Mouse (Mus musculus) testis, postnatal 10 days (tissue): Measurements from ENCODE around the gene Ncoa3.

ENCODE experiments used
- DNase-seq: peaks from one replicate; pipeline ENCODE4 v3.0.0; 2021; ENCODE audit warnings: low spot score

Ncoa3 gene

DNA sequence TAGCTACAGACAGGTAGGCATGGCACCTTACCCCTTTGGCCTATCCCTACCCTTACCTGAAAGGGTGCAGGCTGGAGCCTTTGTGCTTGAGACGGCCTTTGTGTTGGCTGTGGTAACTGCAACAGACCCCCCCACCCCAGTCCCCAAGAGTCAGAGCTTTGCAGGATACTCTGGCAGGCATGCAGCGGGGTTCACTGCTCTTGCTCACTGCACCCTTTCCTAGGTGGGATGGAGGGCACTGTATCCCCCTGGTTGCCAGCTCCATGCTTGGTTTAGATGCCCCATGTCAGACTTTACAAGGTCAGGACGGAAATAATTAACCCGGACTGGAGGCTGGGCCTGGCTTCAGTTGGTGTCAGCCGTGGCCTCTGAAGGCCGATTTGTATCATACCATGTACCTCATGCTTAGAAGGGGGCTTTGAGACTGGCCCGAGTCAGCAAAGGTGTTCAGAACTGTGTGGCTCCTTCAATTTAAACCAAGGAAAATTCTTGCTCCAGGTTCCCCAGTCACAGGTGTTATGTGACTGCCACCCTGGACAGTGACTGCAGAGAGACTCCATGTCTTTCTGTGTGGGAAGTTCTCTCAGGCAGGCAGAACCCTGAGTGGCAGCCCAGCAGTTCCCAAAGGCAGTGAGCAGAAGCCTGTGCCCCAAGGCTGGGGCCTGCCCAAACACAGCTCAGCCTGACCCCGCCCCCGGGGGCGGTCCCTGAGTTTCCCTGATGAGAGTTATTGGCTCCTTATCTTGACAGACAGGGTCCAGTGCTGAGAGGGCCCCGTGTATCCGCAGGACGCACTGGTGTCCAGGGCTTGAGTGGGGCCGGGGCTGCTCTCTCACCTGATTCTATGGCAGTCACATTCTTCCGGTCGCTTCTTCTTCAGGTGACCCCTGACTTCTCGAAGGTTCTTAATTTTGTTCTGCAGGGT is 87.8 kb downstream of the Ncoa3 start:
- DNase-seq, result peak; percentile 65

DNA sequence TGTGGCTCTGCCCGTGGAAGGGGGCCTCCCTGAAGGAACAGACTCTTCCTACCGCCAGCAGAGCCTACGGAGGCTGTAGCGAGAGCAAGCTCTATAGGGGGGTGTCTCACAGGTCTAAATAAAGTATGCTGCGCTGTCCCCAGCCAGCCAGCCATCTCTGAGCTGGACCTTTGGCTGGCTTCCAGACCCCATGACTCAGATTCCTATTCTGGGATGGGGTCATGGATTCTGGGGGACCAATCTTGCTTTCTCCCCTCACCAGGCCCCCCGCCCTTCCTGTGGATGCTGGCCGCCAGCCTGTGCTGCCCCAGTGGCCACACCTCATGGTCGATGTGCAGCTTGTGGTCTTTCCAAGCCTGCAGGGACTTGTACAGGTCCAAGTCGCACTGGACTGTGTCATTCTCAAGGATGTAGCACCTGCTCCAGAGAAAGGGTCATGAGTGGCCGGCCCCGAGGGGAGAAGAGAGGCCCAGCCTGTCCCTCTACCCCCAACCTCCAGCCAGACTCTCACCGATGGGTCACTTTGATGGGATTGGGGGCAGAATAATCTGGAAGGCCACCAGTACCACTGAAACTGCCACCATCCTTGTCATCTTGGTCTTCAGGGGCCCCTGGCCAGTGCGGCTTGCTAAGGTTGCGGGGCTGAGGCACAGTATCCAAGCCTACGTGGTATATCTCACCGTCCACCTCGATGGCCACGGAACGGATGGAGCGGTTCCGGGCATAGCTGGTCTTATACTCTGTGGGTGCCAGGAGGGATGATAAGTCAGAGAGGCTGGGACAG is 88.7 kb downstream of the Ncoa3 start:
- peak; percentile 68 for DNase-seq

DNA sequence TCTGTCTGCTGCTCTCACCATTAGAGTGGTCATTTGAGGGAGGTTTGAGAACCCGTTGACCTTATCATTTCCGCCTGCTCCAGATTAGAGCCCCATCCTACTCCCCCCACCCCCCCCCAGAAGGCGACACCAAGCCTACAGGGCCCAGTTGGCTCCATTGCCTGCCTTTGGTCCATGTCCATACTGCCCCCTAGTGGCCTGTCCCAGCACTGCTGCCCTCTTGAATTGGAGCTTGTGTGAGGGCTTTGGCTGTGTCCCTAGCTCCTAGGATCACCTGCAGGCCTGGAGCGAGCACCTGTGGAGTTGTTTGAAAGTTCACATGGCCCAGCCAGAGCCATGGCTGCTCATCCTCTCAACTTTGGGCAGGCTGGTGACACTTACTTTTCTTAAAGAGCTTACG is 89.8 kb downstream of the Ncoa3 start:
- peak; percentile 91 for DNase-seq

DNA sequence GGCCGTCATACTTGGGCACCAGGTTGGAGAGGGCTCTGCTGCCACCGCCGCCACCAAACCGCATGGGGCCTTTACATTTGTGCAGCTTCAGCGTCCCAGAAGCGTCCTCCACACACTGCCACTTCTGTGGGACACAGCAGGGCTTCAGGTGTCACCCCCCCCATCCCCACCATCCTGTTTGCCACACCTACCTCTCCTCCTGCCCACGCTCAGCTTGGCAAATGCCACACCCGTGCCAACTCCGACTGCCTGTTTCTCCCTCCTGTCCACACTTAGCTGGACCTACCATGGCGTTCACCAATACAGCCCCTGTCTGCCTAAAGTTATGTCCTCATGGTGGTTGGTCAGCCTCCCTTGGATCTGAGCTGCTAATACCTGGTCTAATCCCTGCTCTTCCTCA is 90.2 kb downstream of the Ncoa3 start:
- no peak for DNase-seq

DNA sequence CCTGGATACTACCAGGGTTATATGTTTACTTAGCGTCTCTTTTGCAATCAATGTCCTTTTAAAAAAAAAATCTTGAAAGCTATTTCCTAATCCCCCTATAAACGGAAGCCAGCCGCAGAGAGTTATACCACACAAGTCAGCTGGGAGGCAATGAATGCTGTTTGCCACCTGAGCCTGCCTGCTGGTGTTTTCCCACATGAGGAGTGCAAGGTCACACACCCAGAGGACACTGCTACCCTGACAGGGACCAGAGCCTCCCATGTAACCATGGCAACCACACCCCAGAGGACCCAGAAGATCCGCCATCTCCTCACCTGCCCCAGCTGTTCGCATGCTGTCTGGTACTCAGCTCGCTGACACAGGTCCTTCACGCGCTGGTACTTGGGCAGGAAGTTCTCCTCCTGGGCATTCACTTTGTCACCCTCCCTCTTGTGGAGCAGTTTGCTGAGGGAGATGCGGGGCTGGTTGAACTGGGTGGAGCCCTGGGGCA is 91.2 kb downstream of the Ncoa3 start:
- DNase-seq, result no peak

DNA sequence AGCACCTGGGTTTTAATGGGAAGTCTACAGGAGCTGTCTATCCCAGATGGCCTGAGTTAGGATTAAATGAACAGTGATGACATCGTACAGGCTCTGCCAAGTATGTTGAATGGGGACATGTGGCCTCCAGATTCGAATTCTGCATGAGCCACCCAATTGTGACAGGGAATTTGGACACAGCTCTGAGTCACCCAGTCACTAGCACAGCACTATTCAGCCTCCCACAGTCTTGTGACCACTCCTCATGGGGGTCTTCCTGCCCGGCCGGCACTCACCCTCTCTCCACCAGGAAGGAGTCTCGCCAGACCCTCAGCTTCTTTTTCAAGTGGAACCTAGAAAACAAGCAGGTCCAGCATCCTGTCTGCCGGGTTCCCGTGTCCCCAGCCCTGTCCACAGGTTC is 91.7 kb downstream of the Ncoa3 start:
- no peak for DNase-seq

DNA sequence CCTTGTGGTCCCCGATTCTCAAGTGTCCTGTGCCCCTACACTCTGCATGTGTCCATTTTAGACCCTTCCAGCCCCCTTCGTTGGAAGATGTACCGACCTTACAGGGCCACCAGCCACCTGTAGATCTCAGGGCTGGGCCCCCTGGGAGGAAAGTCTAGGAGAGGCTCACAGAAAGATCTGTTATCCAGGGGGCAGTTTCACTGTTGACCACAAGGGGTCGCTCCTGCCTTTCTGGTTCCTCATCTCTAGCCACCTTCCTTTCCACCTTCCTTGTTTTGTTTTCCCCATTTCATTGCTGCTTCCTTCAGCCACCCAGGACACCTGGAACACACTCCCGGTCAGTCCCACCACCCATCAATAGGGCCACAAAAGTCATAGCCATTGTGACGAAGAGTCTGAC is 92.5 kb downstream of the Ncoa3 start:
- peak; percentile 87 for DNase-seq

DNA sequence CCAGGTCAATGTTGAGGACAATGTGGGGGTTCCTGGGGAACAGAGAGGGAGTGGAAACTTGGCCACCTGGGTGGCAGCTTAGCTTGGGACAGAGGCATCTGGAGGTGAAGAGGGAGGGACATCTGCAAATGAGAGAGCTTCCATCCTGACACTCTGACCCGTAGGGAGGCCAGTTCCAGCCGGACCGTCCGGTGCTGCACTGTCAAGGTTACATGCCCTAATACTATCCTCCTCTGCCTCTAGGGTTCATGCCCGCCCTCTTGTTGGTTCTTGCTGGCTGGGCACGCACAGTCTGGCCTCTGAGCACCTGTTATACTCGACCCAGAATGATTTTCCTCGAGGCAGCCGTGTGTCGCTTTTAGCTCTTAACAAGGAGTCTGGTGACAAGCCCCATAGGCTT is 93.3 kb downstream of the Ncoa3 start:
- no peak for DNase-seq

DNA sequence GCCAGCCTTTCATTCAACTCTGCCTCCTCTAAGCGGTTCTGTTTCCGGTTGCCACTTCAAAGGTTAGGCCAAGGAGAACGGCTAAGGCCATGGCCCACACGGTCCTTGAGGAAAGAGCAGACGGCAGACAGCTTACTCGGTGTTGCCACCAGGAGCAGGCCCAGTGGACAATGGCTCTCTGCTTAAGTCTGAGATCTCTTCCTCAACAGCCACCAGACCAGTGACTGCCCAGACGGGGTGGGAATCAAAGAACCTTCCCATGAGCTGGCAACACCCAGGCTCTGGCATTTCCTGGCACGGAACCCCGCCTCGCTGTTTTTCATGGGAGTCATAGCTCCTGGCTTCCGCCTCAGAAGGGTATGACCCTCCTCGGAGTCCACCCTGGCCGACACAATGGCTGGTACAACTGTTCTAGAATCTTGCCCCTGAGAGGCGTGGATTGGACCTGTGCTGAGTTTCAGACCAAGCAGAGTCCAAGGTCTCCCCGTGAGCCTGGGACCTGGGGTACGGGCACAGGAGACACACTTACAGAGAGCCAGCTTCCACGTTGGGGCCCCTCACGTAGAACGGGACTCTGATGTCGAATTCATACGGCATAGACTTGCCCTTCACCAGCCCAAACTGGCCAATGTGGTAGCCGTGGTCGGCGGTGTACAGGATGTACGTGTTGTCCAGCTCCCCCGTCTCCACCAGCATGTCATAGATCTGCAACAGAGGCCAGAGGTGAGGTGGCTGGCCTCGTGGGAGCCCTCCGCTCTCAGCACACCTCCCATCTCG is 94.2 kb downstream of the Ncoa3 start:
- DNase-seq, result no peak

DNA sequence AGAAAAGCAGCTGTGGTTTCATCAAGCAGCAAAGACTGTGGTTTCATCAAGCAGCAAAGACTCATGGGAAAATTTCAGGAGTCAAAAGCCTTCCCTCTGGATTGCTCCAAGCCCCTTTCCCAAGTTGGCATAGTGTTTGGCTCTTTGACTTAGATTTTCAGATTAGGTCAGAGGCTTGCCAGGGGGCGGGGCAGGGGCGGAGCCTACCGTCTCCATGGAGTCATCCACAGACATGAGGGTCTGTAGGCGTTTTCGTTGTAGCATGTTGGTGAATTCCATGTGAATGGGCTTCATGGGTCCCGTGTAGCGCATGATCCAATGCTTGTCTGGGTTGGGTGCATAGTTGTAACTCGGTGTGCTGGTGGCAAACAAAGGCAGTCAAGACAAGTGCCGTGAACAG is 96.6 kb downstream of the Ncoa3 start:
- DNase-seq, result peak; percentile 74

DNA sequence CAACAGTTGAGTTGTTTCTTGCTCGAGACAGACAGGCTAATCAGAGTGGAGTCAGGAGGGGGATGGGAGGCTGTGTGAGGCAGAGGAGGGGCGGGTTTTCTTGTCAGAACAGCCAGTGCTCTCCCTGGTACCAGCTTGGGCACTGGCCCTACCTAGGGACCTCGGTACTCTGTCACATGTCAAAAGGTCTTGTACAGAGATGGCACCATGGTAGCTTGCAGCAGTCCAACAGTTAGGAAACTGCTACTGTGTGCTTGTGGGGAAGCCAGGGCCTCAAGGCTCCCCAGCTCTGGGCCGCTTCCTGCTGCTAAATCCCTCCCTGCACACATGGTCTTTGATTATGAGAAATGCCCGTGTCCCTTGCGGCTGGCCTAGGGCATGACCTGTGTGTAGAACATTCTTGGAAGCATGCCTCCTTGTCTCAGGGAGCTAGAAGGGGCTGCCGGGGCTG is 97.7 kb downstream of the Ncoa3 start:
- no peak for DNase-seq

DNA sequence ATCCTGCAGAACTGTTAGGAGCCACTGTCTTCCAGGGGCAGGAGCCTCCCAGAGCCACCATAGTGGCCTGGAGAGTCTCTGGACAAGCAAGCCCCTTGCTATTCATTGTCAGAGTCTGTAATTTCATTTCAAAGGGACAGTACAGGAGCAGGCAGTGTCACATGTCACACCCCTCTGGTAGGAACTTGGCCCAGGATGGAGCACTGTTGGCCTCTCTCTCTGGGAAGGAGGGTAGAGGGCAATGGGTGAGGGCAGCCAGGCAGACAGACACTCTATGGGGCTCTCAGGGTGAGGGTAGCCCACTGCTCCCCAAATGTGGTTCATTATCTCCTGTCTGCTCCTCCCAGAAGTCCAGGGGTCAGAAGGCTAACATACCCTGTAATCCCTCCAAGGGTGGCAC is 99.2 kb downstream of the Ncoa3 start:
- no peak for DNase-seq

DNA sequence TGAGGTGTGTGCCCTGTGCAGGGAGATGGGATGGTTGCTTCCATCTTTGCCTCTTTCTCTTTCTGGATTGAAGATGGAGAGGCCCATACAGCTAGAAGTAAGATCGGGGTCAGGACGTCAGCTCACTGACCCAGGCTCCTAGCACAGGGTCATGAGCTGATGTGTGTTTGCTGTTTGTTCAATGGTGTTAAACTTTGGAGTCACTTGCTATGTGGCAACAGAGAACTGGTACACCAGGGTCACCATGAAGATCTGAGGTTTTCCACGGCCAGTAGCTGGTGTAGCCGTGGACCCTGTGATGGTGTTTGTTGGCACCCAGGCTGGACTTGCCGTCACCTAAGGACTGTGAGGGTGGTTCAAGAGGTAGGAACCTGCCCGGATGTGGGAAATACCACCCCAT is 100.0 kb downstream of the Ncoa3 start:
- no peak for DNase-seq

DNA sequence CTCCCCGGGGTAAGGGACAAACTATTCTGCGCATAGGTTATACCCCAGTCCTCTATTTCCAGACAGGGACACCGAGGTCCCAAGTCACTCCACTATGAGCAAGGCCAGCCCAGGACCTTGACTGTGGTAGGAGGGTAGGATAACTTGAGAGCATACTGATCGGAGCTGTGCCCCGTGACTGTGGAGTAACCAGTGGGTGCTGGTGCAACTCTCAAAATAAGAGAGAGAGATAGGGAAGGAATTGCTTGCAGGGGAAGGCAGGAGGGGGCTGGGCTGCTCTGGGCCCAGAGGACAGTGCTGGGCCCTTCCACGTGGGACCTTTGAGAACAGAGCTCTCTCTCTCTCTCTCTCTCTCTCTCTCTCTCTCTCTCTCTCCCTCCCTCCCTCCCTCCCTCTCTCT is 103.9 kb downstream of the Ncoa3 start:
- DNase-seq, result no peak

DNA sequence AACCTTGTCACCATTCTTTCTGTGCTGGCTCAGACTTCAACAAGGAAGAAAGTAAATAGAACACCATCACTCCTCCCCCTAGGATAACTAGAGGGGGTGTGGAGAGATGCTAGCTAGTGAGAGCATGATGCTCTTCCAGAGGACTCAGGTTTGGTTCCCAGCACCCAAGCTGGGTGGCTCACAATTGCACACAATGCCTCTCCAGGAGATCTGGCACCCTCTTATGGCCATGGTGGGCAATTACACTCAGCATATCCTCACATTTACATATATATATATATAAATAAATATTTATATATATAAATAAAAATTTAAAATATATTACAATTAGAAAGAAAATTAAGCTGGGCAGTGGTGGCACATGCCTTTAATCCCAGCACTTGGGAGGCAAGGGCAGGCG is 104.4 kb downstream of the Ncoa3 start:
- no peak for DNase-seq

DNA sequence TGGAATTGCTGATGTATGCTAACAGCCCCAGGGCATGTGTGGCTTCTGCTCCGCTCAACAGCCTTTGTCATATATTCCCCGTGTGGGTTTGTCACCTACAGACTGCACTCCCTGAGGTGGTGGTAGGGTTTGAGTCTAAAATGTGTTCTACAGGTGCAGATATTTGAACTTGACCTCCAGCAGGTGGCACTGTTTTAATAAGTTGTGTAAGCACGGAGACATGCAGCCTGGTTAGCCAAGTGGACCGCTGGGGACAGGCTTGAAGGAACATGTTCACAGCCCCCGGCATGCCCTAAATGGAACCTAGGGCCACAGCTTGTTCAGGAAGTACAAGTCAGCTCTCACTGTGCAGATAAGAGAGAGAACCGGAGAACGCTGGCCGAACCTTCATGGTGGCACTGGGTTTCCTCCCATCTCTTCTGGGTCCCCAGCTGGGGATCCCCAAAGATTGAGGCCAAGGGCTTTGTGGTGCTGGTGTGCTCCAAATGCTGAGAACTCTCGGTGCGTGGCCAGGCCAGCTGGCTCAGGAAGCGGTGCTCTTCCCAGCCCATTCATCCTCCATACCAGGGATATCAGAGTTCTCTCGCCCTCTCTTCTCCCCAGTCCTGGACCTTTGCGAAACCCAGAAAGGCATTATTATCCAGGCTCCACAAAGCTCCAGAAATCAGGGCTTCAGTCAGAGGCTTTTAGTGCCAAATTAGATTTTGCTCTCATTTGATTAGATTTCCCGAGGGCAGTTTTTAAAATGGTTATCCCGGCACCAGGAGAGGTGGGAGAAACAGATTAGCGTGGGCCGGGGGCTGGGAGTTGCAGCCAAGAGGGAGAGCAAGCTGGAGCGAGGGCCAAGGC is 105.2 kb downstream of the Ncoa3 start:
- peak; percentile 68 for DNase-seq

DNA sequence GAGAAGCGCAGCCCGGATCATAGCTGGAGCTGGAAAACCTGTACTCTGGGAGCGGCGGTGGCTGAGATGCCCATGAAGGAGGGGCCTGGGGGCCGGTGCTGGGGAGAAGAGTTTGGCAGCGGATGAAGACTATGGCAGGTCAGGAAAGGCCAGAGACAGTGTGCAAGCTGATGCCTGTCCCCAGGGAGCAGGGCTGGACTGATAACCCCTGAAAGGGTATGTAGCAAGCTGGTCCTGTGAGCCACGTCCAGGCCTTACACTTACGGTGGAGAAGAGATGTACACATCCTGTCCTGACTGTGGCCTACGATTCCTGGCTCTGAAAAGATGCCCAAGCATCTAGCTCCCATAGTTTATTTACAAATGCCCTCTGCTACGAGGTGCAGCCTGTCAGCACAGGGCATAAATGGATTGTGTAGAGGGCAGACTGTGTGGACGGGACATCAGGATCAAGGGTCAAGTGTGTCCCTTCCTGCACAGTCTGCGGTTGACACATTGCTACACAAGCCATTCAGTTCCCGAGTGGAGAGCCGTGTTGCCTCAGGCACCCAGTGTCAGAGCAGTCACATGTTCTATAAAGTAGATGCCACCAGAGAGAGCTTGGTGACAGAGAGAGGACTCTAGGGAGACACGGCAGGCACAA is 106.0 kb downstream of the Ncoa3 start:
- DNase-seq, result no peak

DNA sequence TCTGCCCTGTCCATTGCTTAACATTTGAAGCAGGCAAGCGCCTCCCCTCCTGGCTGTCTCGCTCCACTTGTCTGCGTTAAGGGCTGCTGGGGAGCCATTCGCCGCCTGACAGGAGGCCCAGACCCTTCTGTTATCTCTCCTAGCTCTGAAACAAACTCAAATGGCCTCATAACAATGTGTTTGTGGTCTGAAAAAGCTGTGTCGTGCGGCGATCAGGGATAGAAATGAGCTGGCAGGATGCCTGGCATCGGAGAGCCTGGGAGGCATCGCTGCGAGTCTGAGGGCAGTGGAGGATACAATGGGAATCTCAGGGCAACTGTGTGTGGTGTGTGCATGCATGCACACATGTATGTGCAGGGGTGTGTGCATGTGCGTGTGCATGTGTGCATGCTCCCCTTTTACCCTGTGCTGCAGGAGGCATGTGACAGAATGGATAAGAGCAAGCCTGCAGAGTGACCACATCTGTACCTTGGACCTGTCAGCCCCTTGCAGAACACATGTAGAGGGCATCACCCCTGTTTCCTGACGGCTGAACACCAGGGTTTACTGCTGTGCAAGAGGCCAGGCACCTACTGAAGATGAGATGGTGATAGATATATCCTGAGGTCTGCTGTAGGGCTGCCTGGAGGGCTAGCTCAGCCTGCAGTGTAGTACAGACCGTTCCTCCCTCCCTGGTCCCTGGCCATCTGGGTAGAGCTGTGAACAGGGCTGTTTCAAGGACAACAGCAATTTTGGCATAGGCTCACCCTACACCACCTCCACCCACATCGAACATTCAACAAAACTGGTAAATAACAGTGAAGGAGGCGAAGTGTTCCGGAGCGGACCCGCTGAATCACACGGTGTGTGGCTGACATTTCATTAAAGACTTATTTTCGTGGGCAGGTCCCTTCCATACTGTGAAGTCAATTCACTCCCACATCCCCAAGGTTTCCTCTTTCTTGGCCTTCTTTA is 108.2 kb downstream of the Ncoa3 start:
- peak; percentile 70 for DNase-seq

DNA sequence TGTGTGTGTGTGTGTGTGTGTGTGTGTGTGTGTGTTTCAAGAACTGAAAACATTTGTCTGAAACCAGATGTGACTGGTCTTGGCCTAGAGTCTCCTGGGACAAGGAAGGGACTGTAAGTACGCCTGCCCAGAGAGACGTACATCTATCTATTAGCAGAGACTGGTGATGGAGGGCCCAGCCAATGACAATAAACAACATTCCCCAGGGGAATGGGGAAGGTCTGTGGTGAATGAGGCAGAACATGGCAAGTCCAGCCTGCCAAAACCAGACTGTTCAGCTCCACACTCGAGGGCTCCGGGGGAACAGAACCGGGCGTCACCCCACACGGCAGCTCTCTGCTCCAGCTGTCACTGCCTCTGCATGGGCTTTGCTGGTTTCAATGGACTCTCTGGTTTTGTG is 110.5 kb downstream of the Ncoa3 start:
- DNase-seq, result no peak

DNA sequence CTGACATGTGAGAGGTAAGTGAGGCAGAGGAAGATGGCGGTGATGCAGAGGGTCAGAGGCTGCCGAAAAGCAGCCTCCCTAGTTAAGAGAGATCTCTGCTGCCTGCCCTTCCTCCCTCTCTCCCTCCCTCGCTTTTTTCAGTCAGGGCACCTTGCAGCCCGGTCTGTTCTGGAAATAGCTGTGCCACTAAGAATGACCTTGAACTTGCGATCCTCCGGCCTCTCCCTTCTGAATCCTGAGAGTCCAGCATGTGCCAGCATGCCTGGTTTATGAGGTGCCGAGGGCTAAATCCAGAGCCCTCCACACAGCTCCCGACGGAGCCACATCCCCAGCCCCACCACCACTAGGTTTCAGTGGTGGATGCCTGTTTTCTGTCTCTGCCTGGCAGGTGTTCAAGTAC is 113.5 kb downstream of the Ncoa3 start:
- no peak for DNase-seq
